Mouse (Mus musculus): ENCODE results near the gene Prlh.

The Prlh gene

DNA sequence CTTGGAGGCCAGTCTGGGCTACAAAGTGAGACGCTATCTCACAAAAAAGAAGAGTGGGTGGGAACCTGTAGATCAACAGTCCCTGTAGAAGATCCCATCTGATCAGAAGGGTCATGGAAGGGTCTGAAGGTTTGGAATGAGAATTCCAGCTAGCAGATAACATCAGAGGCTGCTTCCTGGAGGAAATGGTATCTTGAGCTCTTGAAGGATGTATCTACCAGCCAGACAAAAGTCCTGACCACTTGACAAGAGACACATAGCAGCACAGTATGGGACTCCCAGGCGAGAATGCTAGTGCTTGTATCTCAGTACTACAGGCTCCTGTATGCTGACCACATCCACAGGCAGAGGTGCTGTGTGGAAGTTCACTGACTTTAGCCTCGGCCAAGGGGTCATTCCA is 48.2 kb downstream of the Prlh start:
- DNase-seq (ENCODE audit: low read depth): no peak

DNA sequence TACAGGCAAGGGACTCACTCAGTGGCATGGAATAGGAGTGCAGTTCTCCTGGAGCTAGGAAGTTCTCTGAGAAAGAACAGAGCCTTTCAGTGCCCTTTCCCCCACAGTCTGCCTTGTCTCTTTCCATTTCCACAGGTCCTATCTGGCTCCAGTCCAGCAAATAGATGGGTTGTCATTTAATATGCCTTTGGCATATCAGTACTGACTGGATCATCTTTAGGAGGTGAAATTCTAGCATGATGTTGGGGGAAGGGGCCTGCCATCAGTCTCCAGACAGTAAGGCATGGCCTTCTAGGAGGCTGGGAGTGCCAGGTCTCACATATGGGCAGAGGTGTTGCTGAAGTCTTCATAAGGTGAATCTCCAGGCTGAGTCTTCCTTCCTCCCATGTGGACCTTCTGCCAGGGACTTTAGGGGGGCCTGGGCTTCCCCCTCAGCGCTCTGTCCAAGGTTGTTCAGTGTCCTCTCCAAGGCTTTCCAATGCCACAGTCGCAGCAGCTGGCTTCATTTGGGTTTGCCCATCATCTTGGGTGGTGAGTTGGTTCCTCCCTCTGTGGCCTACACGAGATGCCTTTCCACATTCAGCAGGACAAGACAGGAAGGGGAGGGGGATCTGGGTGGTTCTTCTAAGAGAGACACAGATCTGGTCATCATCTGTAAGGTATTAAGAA is 49.1 kb downstream of the Prlh start:
- no peak for DNase-seq (ENCODE audit: low read depth)

DNA sequence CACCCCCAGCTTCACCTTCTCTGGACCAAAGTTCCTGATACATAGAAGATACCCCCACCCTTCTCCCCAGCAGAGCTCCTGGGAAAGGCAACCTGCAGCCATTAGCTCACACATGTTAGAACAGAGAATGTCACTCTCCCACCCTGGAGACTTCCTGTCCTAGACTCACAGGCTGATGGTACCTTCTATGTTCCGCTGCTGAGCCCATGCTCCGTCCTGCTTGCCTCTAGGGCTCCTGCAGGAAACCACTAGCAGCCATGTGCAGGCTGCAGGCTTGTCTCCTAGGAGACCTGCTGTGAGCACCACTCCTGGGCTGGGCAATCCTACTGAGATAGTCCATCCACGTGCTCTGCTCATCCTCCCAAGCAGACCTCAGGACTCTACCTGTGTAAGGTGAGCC is 49.7 kb downstream of the Prlh start:
- no peak for DNase-seq (ENCODE audit: low read depth)
